Mouse (Mus musculus) heart, adult 9 months (tissue): ENCODE measurements at regions not wholly inside any gene's neighbourhood (a gene's known extent, or its start where the extent isn't known, plus 50 kb on each side); places are given as distances from the start of the nearest gene placed in this dataset.
"Not testable (repeated sequence)": the region's sequence is repeated elsewhere in the genome, so short reads cannot be mapped to it uniquely, and the experiment has no call there.

Source experiments
- DNase-seq, 2 experiments: peaks; one replicate each; pipeline ENCODE4 v3.0.0; 2022; ENCODE audit warnings: low spot score in 2 of 2

DNA sequence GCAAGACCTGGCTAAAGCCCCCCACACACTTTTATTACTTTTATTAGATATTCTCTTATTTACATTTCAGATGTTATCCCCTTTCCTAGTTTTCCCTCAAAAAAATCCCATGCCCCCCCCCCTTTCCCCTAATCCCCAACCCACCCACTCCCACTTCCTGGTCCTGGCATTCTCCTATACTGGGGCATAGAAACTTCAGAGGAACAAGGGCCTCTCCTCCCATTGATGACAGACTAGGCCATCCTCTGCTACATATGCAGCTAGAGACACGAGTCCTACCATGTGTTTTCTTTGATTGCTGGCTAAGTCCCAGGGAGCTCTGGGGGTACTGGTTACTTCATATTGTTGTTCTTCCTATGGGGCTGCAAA, 116.8 kb downstream of the Rfpl4b start:
- not testable (repeated sequence) for DNase-seq

DNA sequence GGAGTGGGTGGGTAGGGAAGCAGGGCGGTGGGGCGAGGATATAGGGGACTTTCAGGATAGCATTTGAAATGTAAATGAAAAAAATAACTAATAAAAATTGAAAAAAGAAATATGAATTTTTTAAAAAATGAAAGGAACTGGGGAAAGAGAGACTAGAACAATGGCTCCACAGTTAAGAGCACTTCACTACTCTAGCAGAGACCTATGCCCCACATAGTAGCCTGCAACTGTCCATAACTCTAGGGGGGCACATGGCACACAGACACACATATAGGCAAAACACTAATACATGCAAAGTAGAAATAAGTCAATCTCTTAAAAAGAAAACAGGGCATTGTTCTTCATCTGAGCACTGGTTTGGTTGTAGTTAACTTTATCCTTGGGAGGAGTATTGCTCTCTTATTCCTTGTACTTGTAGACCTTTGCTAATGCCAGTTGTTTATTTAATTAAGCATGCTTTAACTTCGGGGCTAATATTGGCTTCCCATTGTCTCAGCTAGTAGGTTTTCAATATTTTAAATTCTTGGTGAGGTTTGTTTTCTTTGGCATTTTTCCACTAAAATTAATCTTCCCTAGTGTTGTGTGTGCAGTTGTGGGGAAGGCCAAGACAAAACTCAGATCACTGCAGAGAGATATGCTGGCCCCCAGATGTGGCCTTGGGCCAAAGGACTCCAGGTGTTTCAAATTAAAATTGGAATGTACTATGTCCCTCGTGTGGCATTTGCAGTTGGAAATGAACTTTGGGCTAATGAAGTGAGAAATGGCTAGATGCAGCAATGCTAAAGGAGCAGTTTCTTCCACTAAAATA, 117.4 kb downstream of the Rfpl4b start:
- DNase-seq = peak; percentile 35

DNA sequence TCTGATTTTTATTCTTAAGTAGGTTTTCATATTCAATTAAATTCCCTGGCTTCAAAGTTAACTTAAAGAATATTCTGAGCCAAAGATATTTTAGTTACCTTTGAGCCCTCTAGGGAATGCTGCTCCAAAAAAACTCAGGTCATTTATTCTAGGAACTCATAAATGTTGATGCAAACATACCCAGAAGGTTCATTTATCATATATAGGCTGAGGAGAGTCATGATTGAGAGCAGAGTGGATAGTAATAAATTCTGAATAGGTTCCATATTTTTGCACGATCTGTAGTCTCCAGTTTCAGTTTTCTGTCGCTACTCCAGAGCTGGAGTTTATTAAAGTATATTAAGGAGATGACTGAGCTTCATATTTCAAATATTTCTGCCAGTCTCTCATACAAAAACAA, 144.1 kb downstream of the Rfpl4b start:
- DNase-seq = no peak

DNA sequence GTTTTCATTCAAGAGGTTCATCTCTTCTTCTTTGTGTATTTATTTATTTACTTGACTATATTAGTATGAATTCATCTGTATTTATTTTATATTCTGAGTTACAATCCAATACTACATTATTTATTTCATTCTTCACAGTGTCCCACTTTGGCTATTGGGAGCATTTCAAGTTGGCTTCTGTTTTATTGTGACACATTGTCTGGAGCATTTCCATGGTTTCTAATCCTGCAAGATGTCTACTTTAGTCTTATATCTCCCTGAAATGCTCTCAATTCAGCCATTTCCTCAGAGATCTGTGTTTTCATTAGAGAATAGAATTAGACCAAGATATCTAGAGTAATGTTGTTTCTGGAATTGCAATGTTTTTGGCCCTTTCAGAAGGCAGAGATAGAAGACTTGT, 153.0 kb downstream of the Rfpl4b start:
- DNase-seq = peak in 1 of 2 experiments; percentile 3

DNA sequence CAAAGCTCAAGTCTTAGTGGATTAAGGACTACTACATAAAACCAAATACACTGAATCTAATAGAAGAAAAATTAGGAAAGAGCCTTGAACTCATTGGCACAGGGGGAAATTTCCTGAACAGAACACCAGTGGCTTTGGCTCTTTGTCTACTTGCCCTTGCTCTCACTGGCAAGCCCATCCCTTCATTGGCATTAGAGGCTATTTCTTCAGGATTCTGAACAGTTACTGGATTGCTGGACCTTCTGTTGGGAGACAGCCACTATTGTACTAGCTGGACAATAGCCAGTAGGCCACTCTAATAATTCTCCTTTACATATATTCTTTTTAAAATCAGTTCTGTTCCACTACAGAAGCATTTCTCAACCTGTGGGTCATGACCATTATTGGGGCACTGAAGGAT, 153.7 kb downstream of the Rfpl4b start:
- no peak for DNase-seq

DNA sequence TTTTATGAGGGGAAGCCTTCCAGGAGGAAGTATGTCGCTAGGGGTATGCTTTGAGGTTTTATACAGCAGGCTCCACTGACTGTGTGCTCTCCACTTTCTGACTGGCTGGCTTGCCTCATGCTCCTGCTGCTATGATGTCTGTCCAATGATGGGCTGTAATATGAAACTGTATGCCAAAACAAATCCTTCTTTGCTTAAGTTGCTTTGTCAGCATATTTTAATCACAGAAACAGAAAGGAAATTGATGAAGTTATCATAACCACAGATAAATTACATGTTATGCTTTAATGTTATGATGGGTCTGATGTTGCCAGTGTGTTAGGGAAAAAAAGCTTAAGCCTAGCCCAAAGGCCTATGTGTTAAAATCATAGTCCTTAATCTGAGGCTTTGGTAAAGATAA, 185.9 kb downstream of the Rfpl4b start:
- no peak for DNase-seq

DNA sequence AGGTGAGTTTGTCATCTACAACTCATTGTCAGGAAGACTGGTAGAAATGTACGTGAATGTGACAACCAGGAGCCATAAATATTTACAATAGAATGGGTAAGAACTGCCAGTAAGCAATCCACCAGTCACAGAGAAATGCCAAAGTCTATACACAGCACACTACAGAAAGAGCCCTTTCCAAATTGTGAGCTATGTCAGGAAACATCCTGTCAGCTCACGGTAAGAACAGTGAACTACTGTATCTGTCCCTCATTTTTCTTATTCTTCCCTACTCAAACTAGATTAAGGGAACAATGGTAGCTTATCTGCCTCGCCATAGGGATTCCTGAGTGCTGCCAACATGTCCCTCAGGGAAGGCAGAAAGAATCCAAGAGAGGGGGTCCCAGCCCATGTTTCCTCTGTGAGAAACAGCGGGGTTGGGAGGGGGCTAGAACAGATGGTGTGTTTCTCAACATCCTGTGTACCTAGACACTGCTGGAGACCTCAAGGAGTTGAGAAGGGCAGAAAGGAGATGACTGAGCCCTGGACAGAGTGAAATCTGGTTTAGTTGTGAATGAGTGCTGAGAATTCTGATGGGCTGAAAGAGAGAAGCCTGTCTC, 191.6 kb downstream of the Rfpl4b start:
- DNase-seq = no peak

DNA sequence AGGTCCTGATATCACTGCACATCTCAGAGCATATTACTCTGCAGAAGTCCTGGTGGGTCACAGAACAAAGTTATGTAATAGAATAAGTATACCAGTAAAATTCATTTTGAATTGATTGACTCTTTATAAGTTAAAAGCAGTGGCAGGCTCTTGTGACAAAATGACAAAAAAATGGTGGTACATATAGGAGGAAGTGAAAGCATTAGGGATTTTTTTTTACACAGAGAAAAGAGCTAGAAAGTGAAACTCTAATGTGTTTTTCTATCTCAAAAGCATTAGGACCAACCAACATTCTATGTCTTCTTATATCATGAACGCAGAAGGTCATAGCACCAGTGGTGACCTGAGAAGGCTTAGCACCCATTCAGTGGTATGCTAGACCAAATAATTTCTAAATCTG, 198.2 kb downstream of the Rfpl4b start:
- no peak for DNase-seq

DNA sequence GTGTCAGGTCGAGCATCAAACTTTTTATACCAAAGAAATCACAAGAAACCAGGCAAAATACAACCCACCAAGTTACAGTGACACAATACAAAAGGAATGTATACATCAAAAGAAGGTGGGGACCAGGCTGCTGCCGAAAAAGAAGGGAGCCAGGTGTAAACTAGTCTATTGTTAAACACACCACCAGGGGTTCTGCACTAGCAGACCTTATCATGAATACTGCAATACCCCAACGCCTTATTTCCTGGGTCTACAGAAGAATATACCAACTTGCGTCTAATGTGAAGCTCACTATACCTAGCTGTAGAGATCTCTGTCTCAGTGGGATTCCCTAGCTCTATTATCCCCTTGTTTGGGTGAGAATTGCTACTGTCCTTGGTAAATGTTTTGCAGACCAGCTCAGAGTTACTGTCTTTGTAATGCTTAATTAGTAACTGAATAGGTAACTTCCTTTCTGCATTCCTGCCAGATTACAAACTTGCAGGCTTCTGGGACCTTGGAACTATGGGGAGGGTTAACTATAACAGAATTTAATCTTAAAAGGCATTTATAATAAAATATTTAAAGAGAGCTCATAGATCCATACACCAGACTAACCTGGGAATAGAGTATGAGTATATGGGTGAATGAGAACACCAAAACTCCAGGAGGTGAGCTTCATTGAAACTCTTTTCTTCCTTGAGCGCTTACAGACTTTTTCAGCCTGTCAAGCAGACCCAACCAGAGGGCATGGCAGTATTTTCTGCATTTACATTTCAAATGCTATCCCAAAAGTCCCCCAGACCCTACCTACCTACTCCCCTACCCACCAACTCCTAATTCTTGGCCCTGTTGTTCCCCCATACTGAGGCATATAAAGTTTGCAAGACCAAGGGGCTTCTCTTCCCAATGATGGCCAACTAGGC, 211.7 kb downstream of the Rfpl4b start:
- DNase-seq = no peak

DNA sequence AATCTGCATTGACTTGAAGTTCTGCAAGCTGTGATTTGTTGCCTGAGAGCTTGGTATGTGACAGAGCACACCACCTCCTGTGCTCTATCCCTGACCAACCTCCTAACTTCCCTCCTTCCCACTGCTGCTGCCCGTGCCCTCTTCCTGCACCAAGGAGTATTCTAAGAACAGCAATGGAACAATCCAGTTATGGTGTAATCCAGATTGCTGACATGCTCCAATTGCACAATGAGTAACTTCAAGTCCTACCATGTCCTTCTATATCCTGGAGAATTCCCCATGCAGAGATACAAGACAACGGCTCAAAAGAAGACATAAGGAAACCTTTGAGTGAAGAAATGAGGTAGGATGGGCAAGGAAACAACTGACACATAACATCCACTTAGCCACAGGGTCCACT, 235.5 kb downstream of the Rfpl4b start:
- DNase-seq = no peak

DNA sequence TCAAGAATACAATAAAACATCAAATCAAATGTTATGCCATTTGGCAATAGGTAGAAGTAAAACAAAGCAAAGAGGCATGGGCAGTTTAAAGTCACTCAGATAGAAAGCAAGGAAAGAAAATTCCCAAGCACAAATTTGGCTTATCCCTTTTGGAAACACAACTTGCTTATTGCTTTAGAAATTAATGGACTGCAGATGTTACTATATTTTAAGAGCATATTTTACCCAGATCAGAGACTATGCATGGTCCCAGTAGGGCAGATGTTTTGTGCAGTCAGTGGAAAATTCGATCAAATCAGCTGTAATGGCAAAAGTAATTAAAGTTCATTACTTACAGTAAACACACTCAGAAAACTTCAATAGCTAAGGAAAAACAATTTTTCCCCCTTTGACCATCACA, 245.9 kb downstream of the Rfpl4b start:
- DNase-seq = no peak

DNA sequence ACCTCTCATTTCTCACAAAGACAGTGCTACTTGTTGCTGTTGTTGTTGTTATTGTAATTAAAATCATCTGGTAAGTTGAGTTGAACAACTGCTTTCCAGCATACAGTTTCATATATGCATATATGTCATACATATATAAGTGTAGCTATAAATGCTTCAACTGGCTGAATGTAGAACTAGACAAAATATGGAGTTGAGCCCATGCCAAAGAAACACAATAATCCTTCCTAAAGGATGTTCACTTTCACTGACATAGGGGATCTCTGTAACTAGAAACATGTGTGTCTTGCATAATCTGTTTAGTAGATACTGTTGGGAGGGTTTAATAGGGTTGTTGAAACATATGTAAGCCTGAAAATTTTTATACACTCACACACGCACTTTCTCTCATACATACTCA, 247.9 kb downstream of the Rfpl4b start:
- no peak for DNase-seq

DNA sequence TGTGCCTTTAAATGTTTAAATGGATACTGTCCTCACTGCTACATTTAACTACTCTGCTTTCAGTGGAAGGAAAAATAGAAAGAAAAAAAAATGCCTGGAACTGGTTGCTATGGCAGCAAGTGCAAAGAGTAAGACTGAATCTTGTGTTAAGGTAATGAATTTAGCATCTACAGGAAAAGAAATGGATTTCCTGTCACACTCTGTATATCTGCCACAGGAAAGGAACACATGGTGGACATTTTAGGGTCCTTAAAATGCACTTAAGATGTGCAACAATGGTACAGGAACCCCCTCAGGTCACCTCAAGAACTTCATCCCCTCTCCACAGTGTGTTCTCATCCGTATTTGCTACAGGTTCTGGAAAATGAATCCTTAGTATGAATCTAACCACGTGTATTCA, 248.4 kb downstream of the Rfpl4b start:
- DNase-seq = no peak

DNA sequence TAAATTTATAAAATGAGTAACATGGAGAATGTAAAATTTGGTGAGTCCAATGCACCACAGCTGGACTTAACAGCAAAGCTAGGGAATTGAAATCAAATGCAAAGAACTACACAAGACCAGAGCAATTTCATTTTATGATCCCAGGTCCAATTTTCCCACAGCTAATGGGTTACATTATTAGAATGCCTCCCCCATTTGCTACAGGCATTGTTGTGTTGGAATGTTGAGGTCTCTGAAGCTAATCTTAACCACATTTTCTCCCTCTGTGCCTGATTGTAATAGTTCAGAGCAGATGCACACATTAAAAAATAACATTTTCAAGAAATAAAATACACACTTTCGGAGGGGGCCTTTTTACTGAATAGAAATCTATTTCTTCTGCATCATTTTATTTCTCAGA, 254.3 kb downstream of the Rfpl4b start:
- DNase-seq = no peak

DNA sequence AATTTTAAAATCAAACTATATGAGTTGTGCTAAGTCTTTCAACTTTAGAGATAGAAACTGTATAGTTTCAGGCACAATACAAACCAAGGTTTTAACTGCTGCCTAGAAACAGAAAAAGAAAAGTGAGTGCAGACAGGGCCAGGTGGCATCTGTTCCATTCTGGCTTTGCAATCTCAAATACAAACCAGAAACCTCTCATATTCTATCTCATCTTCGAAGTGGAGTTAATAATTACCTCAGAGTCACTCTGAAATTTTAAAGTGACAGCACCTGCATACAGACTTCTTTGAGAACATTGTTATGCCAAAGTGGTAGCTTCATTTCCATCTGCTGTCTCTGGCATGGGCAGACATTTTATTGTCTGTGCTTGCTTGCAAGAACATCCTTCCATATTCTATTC, 255.2 kb downstream of the Rfpl4b start:
- DNase-seq = no peak

DNA sequence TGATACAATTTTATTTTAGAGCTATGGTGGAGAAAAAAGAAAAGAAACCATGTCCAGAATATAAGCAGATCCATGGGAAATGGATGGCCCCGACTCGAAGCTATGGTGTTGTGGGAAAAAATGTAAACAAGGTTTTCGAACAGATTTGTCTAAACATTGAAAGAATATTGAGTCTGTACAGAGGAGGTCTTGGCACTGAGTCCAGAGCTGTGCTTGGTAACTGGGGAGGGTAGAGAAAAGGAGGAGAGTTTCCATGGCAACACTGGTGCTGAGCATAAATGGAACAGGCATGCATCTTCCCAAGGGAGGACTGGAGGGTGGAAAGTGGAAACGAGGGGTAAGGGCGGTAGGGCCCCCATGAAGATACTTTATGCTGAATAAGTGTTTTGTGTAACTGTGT, 266.5 kb downstream of the Rfpl4b start:
- no peak for DNase-seq

DNA sequence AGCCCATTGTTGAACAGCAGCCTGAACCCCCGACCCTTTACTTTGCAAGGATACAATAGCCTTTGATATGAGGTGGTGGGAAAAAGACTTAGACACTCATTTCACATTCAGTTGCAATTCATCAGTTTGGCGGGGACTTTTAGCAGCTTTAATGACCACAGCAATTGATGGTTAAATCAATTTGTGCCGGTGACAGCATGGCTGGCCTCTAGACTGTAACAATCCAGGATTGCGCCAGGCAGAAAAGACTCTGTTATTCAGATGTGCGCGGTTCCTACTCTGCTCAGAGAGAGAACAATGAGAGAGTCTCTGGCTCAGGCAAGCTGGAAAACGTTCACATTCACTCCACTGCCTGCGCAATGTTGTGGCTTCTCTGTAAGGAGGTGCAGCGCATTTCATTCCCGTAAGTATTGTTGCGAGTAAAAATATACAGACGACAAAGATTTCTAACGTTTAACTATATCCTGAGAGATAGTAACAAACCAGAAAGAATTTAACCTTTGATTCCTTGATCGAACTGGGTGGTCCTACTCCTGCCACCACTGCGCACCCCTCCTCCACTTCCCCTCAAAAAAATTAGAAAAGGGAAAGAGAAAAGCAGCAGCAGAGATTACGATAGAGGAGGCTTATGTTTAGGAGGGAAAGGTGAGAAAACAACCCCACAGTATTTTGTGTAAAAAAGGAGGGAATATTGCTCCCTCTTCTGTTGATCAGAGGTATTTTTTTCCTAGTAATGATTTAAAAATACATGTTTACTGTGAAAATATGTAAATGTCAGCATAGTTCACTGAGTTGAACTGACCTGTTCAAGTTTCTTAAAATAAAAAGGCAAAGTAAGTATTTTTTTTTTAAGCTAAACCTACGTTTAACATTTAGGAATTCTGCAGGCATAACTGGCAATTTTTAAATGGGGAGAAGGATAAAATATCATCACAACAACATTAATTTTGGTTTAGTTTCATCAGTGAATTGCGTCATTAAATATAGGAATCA, 267.6 kb downstream of the Rfpl4b start:
- DNase-seq = no peak

DNA sequence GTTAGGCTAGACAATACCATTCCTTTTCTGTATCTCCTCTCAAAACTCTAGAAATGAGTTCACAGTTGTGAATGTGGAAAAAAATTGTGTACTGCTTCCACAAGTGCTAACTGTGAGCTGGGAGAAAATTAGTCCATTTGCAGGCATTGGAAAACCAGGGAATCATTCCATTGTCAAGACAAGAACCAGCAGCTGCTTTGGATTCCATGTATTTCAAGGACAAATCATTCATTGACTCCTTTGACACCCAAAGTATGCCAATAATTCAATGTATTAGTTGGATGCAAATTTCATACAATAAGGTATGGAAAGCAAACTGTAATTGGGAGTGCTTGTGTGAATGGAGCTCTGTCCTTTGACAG, 268.3 kb downstream of the Rfpl4b start:
- no peak for DNase-seq

DNA sequence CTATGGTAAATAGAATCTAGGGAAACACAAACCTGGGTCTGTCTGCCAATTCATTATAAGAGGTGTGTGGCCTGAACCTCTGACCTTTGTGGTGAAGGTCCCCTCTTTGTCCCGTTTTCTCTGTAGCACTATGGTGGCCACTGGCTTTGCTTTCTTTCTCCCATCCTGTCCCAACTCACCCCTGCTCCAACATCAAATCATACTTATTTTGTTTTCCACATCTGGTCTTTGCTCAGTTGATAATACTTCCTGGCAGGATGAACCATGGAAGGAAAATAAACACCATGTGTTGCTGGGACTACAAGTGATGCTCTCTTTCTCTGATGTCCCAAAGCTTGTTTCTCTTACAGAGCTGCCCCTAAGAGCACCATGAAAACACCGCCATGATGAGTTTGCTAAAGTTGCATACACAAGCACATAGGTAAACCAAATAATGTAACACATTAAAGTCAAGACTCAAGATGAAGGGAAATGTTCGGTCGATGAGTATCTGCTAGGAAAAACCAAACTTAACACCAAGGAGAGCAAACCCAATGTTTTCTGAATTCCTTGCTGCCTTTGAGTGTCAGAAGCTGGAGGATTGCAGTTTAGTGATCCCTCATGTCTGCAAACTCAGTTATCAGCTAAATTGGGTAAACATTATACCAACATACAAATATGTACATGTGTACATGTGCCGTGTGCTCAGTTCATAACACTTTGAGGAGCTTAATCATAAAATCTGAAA, 269.1 kb downstream of the Rfpl4b start:
- no peak for DNase-seq

DNA sequence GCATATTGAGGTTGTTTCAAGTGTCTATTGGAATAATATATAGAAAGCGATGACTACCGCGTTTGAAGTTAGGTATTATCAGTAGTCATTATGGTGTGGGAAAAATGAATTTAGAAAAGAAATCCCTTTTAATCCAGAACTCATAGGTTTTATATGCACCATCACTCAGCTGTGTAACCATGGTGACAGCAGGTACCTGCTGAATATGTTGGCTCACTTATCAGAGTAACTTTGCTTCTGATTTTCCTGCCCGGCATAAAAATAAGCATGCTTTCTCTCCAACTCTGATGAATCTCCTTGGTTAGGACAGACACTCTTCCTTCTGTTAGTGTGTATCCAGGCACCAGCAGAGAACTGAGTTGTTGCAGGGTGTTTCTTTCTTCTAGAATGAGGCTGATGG, 281.5 kb downstream of the Rfpl4b start:
- DNase-seq = no peak

DNA sequence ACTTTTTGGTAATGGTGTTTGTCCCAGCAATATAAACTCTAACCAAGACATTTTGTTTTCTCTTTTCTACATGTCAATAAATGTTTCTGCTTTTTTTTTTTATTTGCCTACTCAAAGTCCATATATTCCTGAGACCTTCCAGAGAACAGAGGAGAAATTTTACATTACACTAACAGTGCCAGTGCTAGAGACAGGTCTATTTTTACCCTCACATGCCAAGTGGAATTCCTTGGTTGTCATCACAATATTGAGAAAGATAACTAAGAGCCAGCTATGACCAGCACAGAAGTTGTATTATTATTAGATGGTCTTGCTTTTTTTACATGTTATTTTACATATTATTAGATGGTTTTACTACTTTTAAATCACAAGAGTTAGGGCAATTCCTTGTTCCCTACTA, 282.8 kb downstream of the Rfpl4b start:
- DNase-seq = no peak
